Mouse (Mus musculus): Measurements from ENCODE around the gene Gm9970. TPM values are rescaled to one million over a fixed set of nuclear protein-coding genes. Genes with fewer than 3 reads are reported as not detected.

Gm9970 gene
- polyA plus RNA-seq, 1 experiment from 2014 or later = 0.34 TPM

DNA sequence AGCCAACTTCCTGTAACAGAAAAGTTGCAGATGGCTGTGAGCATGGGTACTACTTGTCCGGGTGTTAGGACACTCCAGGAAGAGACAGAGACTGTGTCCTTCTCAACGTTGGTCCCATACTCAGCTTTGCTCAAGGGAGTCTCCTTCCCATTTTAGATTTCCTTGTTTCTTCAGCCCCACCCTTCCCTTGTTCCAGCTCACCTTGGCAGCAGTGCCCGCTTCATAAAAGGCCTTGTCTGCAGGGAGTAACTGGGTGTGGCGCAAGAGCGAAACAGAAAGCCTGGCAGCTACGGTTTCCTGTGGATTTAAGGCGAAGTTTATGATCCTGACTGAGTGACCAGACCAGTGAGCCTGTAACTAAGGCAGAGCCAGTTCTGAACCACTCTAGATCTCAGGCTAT, 13.4 kb upstream of the Gm9970 start:
- no peaks in the 10 kb centered on the region for H3K9me3 ChIP-seq

DNA sequence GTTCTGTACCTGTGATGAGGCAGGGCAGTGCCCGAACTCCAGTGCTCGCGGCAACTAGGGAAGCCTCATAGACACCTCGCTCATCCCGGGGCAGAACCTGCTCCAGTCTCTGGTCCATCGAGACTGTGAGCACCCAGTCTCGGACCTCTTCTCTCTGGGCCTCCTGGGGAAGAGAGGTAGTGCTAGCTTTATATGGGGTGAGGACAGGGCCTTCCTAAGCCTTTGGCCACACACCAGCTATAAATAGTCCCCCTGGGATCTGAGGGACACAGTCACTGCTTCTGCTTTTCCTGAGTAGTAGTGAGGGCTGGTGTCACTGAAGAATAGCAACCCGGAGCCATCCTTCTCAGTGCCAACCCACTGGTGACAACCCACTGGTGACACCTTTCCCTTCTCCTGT, 12.8 kb upstream of the Gm9970 start:
- no peak for ATAC-seq (replicated peaks)
- Histone ChIP-seq H3K36me3 (peaks cover 55% of the 10 kb centered on the region), H3K9me3 (no peaks in the 10 kb centered on the region), H3K4me2 (replicated peaks) (no peak overlapping the region), H3K9ac (replicated peaks) (no peak overlapping the region), H3K27me3 (no peaks in the 10 kb centered on the region), H3K27ac (replicated peaks) (no peak overlapping the region), H3K4me3 (no peak overlapping the region), H3K4me1 (peaks cover 4% of the 10 kb centered on the region; the same call in 1 of the 2 replicates)
- WGBS = 97% methylated on average over 8 of the region's 8 CpGs

More for the DNA sequence above, 13.4 kb upstream of the Gm9970 start:
- no peak overlapping the region for H3K4me2 ChIP-seq (replicated peaks)
- no peak overlapping the region for H3K4me3 ChIP-seq
- H3K9ac ChIP-seq (replicated peaks) = no peak overlapping the region
- no peak overlapping the region for H3K27ac ChIP-seq (replicated peaks)
- 87% methylated on average over 7 of the region's 7 CpGs for WGBS
- ATAC-seq (replicated peaks) = no peak
- peaks cover 52% of the 10 kb centered on the region for H3K36me3 ChIP-seq
- H3K4me1 ChIP-seq = peaks cover 4% of the 10 kb centered on the region; the same call in 1 of the 2 replicates
- H3K27me3 ChIP-seq = no peaks in the 10 kb centered on the region

GRCm38 (mm10) chr5:31252795-31253545, 11.9 kb upstream of the Gm9970 start:
- Histone ChIP-seq H3K27me3 (no peaks in the 10 kb centered on the region), H3K4me1 (peaks cover 4% of the 10 kb centered on the region; the same call in 1 of the 2 replicates), H3K9ac (replicated peaks) (no peak overlapping the region), H3K4me2 (replicated peaks) (no peak overlapping the region), H3K4me3 (no peak overlapping the region), H3K9me3 (no peaks in the 10 kb centered on the region), H3K36me3 (peaks cover 59% of the 10 kb centered on the region), H3K27ac (replicated peaks) (no peak overlapping the region)
- WGBS = 80% methylated on average over 16 of the region's 16 CpGs
- ATAC-seq (replicated peaks) = no peak

DNA sequence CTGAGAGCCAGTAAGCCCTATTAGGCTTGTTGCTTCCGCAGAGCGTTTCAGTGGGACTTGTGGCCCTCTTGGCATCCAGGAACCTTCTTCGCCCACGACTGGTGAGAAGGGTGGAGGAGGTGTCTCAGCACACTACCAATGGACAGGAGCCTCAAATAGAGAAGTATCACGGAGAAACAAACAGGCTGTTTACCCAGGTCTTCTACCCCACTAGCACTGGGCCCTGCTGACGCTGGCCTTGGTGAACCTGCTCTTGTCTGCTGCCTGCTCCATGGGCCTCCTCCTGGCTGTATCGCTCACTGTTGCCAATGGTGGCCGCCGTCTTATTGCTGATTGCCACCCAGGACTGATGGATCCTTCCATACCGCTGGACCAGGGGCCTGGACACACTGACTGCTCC, 11.1 kb upstream of the Gm9970 start:
- 43% methylated on average over 10 of the region's 10 CpGs for WGBS
- H3K27me3 ChIP-seq = no peaks in the 10 kb centered on the region
- no peaks in the 10 kb centered on the region for H3K9me3 ChIP-seq
- H3K4me2 ChIP-seq (replicated peaks) = no peak overlapping the region
- H3K9ac ChIP-seq (replicated peaks) = no peak overlapping the region
- no peak overlapping the region for H3K4me3 ChIP-seq
- H3K4me1 ChIP-seq = peaks cover 4% of the 10 kb centered on the region; the same call in 1 of the 2 replicates
- H3K27ac ChIP-seq (replicated peaks) = no peak overlapping the region
- H3K36me3 ChIP-seq = peaks cover 67% of the 10 kb centered on the region
- no peak for ATAC-seq (replicated peaks)

DNA sequence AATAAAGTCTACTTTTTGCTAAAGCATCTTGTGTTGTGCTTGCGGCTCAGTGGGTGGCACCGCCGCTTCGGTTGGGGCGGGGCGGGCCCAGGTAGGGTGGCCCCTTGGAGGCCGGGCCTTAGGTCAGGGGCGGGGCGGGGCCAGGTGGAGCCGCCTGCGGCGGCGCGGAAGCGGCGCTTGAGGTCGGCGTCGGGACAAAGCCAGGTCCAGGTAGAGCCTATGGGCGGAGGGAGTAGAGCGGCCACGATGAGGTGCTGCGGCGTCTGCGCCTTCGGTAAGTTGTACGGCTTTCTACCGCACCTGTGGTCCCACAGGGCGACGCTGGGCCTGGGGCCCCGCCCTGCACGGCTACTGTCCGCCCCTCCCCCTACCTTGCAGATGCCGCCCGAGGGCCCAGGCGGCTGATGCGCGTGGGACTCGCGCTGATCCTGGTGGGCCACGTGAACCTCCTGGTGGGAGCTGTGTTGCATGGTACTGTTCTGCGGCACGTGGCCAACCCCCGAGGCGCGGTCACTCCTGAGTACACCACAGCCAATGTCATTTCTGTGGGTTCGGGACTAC, 10.6 kb upstream of the Gm9970 start, which contains the start of gene Krtcap3:
Krtcap3 (plus strand) TSS at position 151 of the 561 bp plus-strand sequence.
- Histone ChIP-seq H3K27me3 (no peaks in the 10 kb centered on the region), H3K9me3 (no peaks in the 10 kb centered on the region), H3K4me2 (replicated peaks) (no peak within 1 kb of the TSS; the same call in 1 of the 2 replicates), H3K4me1 (peaks cover 4% of the 10 kb centered on the region; the same call in 1 of the 2 replicates), H3K27ac (replicated peaks) (no peak within 1 kb of the TSS), H3K4me3 (no peak within 1 kb of the TSS), H3K36me3 (peaks cover 71% of the 10 kb centered on the region), H3K9ac (replicated peaks) (no peak within 1 kb of the TSS)
- WGBS = 14% methylated on average over 47 of the region's 47 CpGs
- ATAC-seq (replicated peaks) = peak; percentile 47; the same call in 1 of the 2 replicates

DNA sequence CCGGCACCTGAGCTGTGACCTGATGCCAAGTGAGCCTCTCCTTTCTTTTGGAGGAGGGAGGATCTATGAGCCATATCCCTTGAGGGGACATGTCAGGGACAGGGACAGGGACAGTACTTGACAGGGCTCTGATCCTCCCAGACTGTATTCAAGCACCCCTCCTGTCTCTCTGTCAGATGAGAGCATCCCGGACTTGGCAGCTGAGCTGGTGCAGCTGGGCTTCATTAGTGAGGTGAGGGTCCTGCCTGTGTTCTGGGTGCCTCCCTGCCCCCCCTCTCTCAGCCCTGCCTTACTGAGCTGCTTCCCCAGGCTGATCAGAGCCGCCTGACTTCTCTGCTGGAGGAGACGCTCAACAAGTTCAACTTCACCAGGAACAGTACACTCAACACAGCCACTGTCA, 9.7 kb upstream of the Gm9970 start:
- Histone ChIP-seq H3K9me3 (no peaks in the 10 kb centered on the region), H3K4me1 (peaks cover 4% of the 10 kb centered on the region; the same call in 1 of the 2 replicates), H3K9ac (replicated peaks) (no peak overlapping the region), H3K27me3 (no peaks in the 10 kb centered on the region), H3K27ac (replicated peaks) (no peak overlapping the region), H3K36me3 (peaks cover 76% of the 10 kb centered on the region), H3K4me2 (replicated peaks) (no peak overlapping the region), H3K4me3 (no peak overlapping the region)
- 67% methylated on average over 4 of the region's 4 CpGs for WGBS
- 0 out of 2 replicates have a peak, but pooled peaks have one; percentile 51 for ATAC-seq (replicated peaks)

- WGBS = 19% methylated on average over 10 of the region's 10 CpGs
- H3K27ac ChIP-seq (replicated peaks) = no peak overlapping the region
- no peak for ATAC-seq (replicated peaks)
- H3K9me3 ChIP-seq = no peaks in the 10 kb centered on the region
- peak overlapping the region; percentile 62 for H3K4me2 ChIP-seq (replicated peaks)
- H3K4me1 ChIP-seq = peaks cover 15% of the 10 kb centered on the region
- peak overlapping the region; percentile 87 for H3K9ac ChIP-seq (replicated peaks)
- peaks cover 35% of the 10 kb centered on the region for H3K36me3 ChIP-seq
- H3K27me3 ChIP-seq = no peaks in the 10 kb centered on the region
- peak overlapping the region; percentile 91 for H3K4me3 ChIP-seq
Observed at GRCm38 (mm10) chr5:31242191-31242590, 1.2 kb upstream of the Gm9970 start.

GRCm38 (mm10) chr5:31241522-31242034, 546 bp upstream of the Gm9970 start:
- peaks cover 15% of the 10 kb centered on the region for H3K4me1 ChIP-seq
- peak overlapping the region; percentile 91 for H3K4me3 ChIP-seq
- peak overlapping the region; percentile 62 for H3K4me2 ChIP-seq (replicated peaks)
- H3K9me3 ChIP-seq = no peaks in the 10 kb centered on the region; the same call in 1 of the 2 replicates
- ATAC-seq (replicated peaks) = no peak; the same call in 1 of the 2 replicates
- peak overlapping the region; percentile 87 for H3K9ac ChIP-seq (replicated peaks)
- WGBS = under 1% methylated on average over 13 of the region's 13 CpGs
- H3K27ac ChIP-seq (replicated peaks) = peak overlapping the region; percentile 97
- peaks cover 29% of the 10 kb centered on the region for H3K36me3 ChIP-seq
- no peaks in the 10 kb centered on the region for H3K27me3 ChIP-seq

- H3K27ac ChIP-seq (replicated peaks) = no peak overlapping the region
- no peak for ATAC-seq (replicated peaks)
- H3K4me2 ChIP-seq (replicated peaks) = no peak overlapping the region
- H3K27me3 ChIP-seq = no peaks in the 10 kb centered on the region
- WGBS = 68% methylated on average over 1 of the region's 1 CpGs
- H3K4me1 ChIP-seq = peaks cover 2% of the 10 kb centered on the region; the same call in 1 of the 2 replicates
- H3K4me3 ChIP-seq = no peak overlapping the region
- no peak overlapping the region for H3K9ac ChIP-seq (replicated peaks)
- H3K9me3 ChIP-seq = no peaks in the 10 kb centered on the region
- H3K36me3 ChIP-seq = no peaks in the 10 kb centered on the region
Observed at GRCm38 (mm10) chr5:31226641-31227040, 14.4 kb downstream of the Gm9970 start.

DNA sequence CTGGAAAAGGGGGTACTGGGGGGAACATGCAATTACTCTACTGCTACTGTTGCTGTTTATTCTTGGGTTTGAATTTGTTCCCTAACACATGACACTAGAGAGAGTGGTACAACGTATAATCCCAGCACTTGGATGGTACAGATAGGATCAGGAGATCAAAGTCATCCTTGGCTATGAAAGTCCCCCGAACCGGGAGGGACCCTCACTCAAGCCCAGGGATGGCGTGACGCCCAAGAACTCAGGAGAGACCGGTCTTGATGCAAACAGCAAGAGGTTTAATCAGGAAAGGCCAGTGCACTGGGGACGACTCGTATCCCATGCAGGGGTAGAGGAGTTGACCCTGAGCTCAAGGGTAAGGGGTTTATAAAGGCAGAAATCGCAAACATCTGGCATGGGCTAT, 18.3 kb downstream of the Gm9970 start:
- no peak overlapping the region for H3K4me3 ChIP-seq
- H3K4me2 ChIP-seq (replicated peaks) = no peak overlapping the region
- ATAC-seq (replicated peaks) = no peak
- no peak overlapping the region for H3K27ac ChIP-seq (replicated peaks)
- H3K36me3 ChIP-seq = no peaks in the 10 kb centered on the region
- H3K9ac ChIP-seq (replicated peaks) = no peak overlapping the region
- 94% methylated on average over 9 of the region's 9 CpGs for WGBS
- no peaks in the 10 kb centered on the region for H3K27me3 ChIP-seq
- H3K9me3 ChIP-seq = no peaks in the 10 kb centered on the region
- H3K4me1 ChIP-seq = peaks cover 21% of the 10 kb centered on the region

GRCm38 (mm10) chr5:31221304-31221945, 19.6 kb downstream of the Gm9970 start:
- H3K27ac ChIP-seq (replicated peaks) = peak overlapping the region; percentile 93
- no peaks in the 10 kb centered on the region for H3K27me3 ChIP-seq
- no peaks in the 10 kb centered on the region for H3K9me3 ChIP-seq
- ATAC-seq (replicated peaks) = peak; percentile 4; the same call in 1 of the 2 replicates
- peak overlapping the region; percentile 84 for H3K9ac ChIP-seq (replicated peaks)
- H3K4me1 ChIP-seq = peaks cover 21% of the 10 kb centered on the region
- H3K36me3 ChIP-seq = no peaks in the 10 kb centered on the region
- peak overlapping the region; percentile 84 for H3K4me2 ChIP-seq (replicated peaks)
- H3K4me3 ChIP-seq = peak overlapping the region; percentile 89
- WGBS = 9% methylated on average over 11 of the region's 11 CpGs

Data from forebrain, embryonic 15.5 days (tissue).